Comparison of ENCODE assay signal across 21 mouse cellular contexts in genomic region chr11:78118467-78118866, GRCm38 (mm10). TPM values are rescaled to one million over a fixed set of nuclear protein-coding genes. Genes with fewer than 3 reads are reported as not detected.
DNase-seq lines count a peak whose midpoint lies in the region; ATAC-seq and TF ChIP-seq lines count a peak whose summit lies in the region.
"Had no signal": no experiment of that assay in that cellular context is flagged by ENCODE, and none has a peak within 500 bp of the region (broad histone marks: within the 10 kb centered on the region; RNA-seq: fewer than 3 reads in every experiment).

No protein-coding gene starts in this region.

- H3K4me1 ChIP-seq in liver, postnatal 0 days (ENCODE audit: insufficient read depth), result peaks cover 65% of the 10 kb centered on the region
- H3K4me1 ChIP-seq in liver, embryonic 11.5 days (replicated peaks; ENCODE audit: control insufficient read depth, insufficient read depth, low read length), result peaks cover 52% of the 10 kb centered on the region

- no peaks in the 10 kb centered on the region for H3K9me3 ChIP-seq in liver, postnatal 0 days (ENCODE audit: low read length)
- H3K9me3 ChIP-seq in liver, embryonic 11.5 days (ENCODE audit: control insufficient read depth, low read length), result no peaks in the 10 kb centered on the region
- H3K9me3 ChIP-seq: embryonic facial prominence, embryonic 10.5 days; embryonic facial prominence, embryonic 12.5 days; forebrain, embryonic 13.5 days; forebrain, embryonic 15.5 days; G1E had no signal

- no peaks in the 10 kb centered on the region for H3K27me3 ChIP-seq in liver, postnatal 0 days (ENCODE audit: insufficient read depth, low read length)
- no peaks in the 10 kb centered on the region for H3K27me3 ChIP-seq in liver, embryonic 11.5 days (replicated peaks; ENCODE audit: control insufficient read depth, insufficient read depth, low read length)
- H3K27me3 ChIP-seq: embryonic facial prominence, embryonic 12.5 days; forebrain, embryonic 13.5 days; forebrain, embryonic 15.5 days; Patski had no signal

- no peak for TF ChIP-seq CTCF in liver, postnatal 0 days (IDR thresholded peaks at IDR 0.05; ENCODE audit: low read depth)

- no peak for TF ChIP-seq EP300 in liver, postnatal 0 days (IDR thresholded peaks at IDR 0.05; ENCODE audit: low read depth)

- no peaks in the 10 kb centered on the region for H3K36me3 ChIP-seq in liver, postnatal 0 days (replicated peaks; ENCODE audit: insufficient read depth, low read length)
- H3K36me3 ChIP-seq in liver, embryonic 11.5 days (ENCODE audit: control insufficient read depth, insufficient read depth, low read length), result no peaks in the 10 kb centered on the region
- H3K36me3 ChIP-seq: embryonic facial prominence, embryonic 12.5 days; forebrain, embryonic 15.5 days had no signal

- no peak overlapping the region for H3K9ac ChIP-seq in liver, postnatal 0 days (replicated peaks)
- no peak overlapping the region for H3K9ac ChIP-seq in liver, embryonic 11.5 days (ENCODE audit: low read depth, low read length)
- H3K9ac ChIP-seq: embryonic facial prominence, embryonic 12.5 days; forebrain, embryonic 13.5 days; forebrain, embryonic 15.5 days; forebrain, postnatal 0 days had no signal

- no peak overlapping the region for H3K4me2 ChIP-seq in liver, postnatal 0 days (ENCODE audit: low read depth, low read length)
- no peak overlapping the region for H3K4me2 ChIP-seq in liver, embryonic 11.5 days
- H3K4me2 ChIP-seq: embryonic facial prominence, embryonic 12.5 days; forebrain, embryonic 13.5 days; forebrain, embryonic 15.5 days had no signal

- 0 out of 2 replicates have a peak overlapping the region, but pooled peaks have one; percentile 11 for H3K27ac ChIP-seq in liver, postnatal 0 days (ENCODE audit: low read depth)
- H3K27ac ChIP-seq in liver, embryonic 11.5 days (ENCODE audit: low read depth, low read length), result no peak overlapping the region
- H3K27ac ChIP-seq: embryonic facial prominence, embryonic 10.5 days; embryonic facial prominence, embryonic 12.5 days; forebrain, embryonic 13.5 days; forebrain, embryonic 15.5 days had no signal

- no peak overlapping the region for H3K4me3 ChIP-seq in liver, postnatal 0 days (ENCODE audit: low read depth, low read length)
- H3K4me3 ChIP-seq in liver, embryonic 11.5 days (ENCODE audit: low read depth, low read length), result no peak overlapping the region
- H3K4me3 ChIP-seq: embryonic facial prominence, embryonic 10.5 days; embryonic facial prominence, embryonic 12.5 days; forebrain, embryonic 13.5 days; forebrain, embryonic 15.5 days had no signal

- DNase-seq in adrenal gland, adult 2 months, result peak; percentile 30
- DNase-seq in adrenal gland, adult 18-20 months (ENCODE audit: low spot score in 2 of 2), result no peak
- DNase-seq in liver, postnatal 0 days, result no peak
- DNase-seq in liver, embryonic 11.5 days (ENCODE audit: low spot score), result no peak
- peak; percentile 53 for DNase-seq in 416B (ENCODE audit: low read depth)
- DNase-seq: adrenal gland, adult 8-10 months; adrenal gland, postnatal 14 days; cerebellum, adult 11-12 months; cerebellum, adult 2 months; cerebellum, adult 9-10 months; cerebellum, postnatal 10 days; cerebellum, postnatal 25 days; forebrain, postnatal 0 days had no signal

- no peak for ATAC-seq in liver, postnatal 0 days
- no peak for ATAC-seq in liver, embryonic 11.5 days (replicated peaks; ENCODE audit: low FRiP score)
- no peak for ATAC-seq in frontal cortex, adult (ENCODE audit: low TSS enrichment)
- ATAC-seq: activated CD4-positive, CD25-positive, alpha-beta regulatory T cell, adult 4 months; forebrain, embryonic 13.5 days; forebrain, embryonic 15.5 days; forebrain, postnatal 0 days; Patski had no signal

RNA-seq across cellular contexts. Expression of gene Fam222b, which starts 24.0 kb away (rescaled TPM):
- total RNA-seq in adrenal gland, adult 2 months (2021), result 10 to 100 TPM; 19.7 to 24.2 TPM
- 38.4 and 41.7 TPM in 2 replicates for polyA plus RNA-seq in adrenal gland, adult 2 months (2012; rRNA removed)
- 10 to 100 TPM; 19.3 to 22.1 TPM for total RNA-seq in adrenal gland, adult 18-20 months (2021)
- polyA plus RNA-seq in liver, postnatal 0 days (2015; fragmentation: Nextera tagmentation; extraction: Ambion mirVana), result 5.9 and 7.5 TPM in 2 replicates
- 13.9 and 17.3 TPM in 2 replicates for polyA plus RNA-seq in liver, embryonic 11.5 days (2014; fragmentation: Nextera tagmentation; extraction: Ambion mirVana)

RNA-seq across cellular contexts. Expression of gene Eral1, which starts 38.3 kb away (rescaled TPM):
- 10 to 100 TPM; 30.1 to 35.0 TPM for total RNA-seq in adrenal gland, adult 2 months (2021)
- polyA plus RNA-seq in adrenal gland, adult 2 months (2012; rRNA removed), result 42.0 and 49.7 TPM in 2 replicates
- total RNA-seq in adrenal gland, adult 18-20 months (2021), result 10 to 100 TPM; 27.8 to 31.7 TPM
- 9.3 and 10.6 TPM in 2 replicates for polyA plus RNA-seq in liver, postnatal 0 days (2015; fragmentation: Nextera tagmentation; extraction: Ambion mirVana)
- polyA plus RNA-seq in liver, embryonic 11.5 days (2014; fragmentation: Nextera tagmentation; extraction: Ambion mirVana), result 39.0 and 40.8 TPM in 2 replicates

RNA-seq across cellular contexts. Expression of gene Traf4, which starts 46.9 kb away (rescaled TPM):
- 10 to 100 TPM; 29.8 to 31.2 TPM for total RNA-seq in adrenal gland, adult 2 months (2021)
- 128 and 131 TPM in 2 replicates for polyA plus RNA-seq in adrenal gland, adult 2 months (2012; rRNA removed)
- 10 to 100 TPM; 29.9 to 34.1 TPM for total RNA-seq in adrenal gland, adult 18-20 months (2021)
- 15.3 and 18.9 TPM in 2 replicates for polyA plus RNA-seq in liver, postnatal 0 days (2015; fragmentation: Nextera tagmentation; extraction: Ambion mirVana)
- polyA plus RNA-seq in liver, embryonic 11.5 days (2014; fragmentation: Nextera tagmentation; extraction: Ambion mirVana), result 53.8 and 57.6 TPM in 2 replicates

RNA-seq across cellular contexts. Expression of gene Nek8, which starts 58.0 kb away (rescaled TPM):
- 10 to 100 TPM in 1 of 2 experiments, 1 to 10 TPM in 1; 6.5 to 12.1 TPM for total RNA-seq in adrenal gland, adult 2 months (2021)
- 26.7 and 30.5 TPM in 2 replicates for polyA plus RNA-seq in adrenal gland, adult 2 months (2012; rRNA removed)
- 10 to 100 TPM in 1 of 2 experiments, 1 to 10 TPM in 1; 9.8 to 12.8 TPM for total RNA-seq in adrenal gland, adult 18-20 months (2021)
- 4.9 and 5.4 TPM in 2 replicates for polyA plus RNA-seq in liver, postnatal 0 days (2015; fragmentation: Nextera tagmentation; extraction: Ambion mirVana)
- 13.1 and 14.3 TPM in 2 replicates for polyA plus RNA-seq in liver, embryonic 11.5 days (2014; fragmentation: Nextera tagmentation; extraction: Ambion mirVana)

RNA-seq across cellular contexts. Expression of gene Tlcd1, which starts 58.0 kb away (rescaled TPM):
- 10 to 100 TPM; 40.4 to 61.5 TPM for total RNA-seq in adrenal gland, adult 2 months (2021)
- polyA plus RNA-seq in adrenal gland, adult 2 months (2012; rRNA removed), result 319 and 423 TPM in 2 replicates
- total RNA-seq in adrenal gland, adult 18-20 months (2021), result 10 to 100 TPM; 54.7 to 76.5 TPM
- polyA plus RNA-seq in liver, postnatal 0 days (2015; fragmentation: Nextera tagmentation; extraction: Ambion mirVana), result 38.2 and 40.3 TPM in 2 replicates
- polyA plus RNA-seq in liver, embryonic 11.5 days (2014; fragmentation: Nextera tagmentation; extraction: Ambion mirVana), result 52.5 and 57.5 TPM in 2 replicates

Comparison
In these comparisons a context has a peak if more than half of its experiments do, and no peak if none do; other contexts are left out.
1. DNase-seq: peak in adrenal gland, adult 2 months (single experiment) and 416B (single experiment); none in adrenal gland, adult 18-20 months (0 of 2), liver, postnatal 0 days (single experiment) and liver, embryonic 11.5 days (single experiment).